Mouse (Mus musculus) layer of hippocampus, postnatal 36 days (tissue): ENCODE data around the gene Ranbp3l. TPM values are rescaled to one million over a fixed set of nuclear protein-coding genes. Genes with fewer than 3 reads are reported as not detected.

Experiments used
- DNase-seq, 2 experiments: peaks; one replicate each; pipeline ENCODE4 v3.0.0; 2022
- total RNA-seq, 2 experiments: library from RNA; stranded (reverse); gene quantifications; 2 replicates each; pipeline ENCODE4 v1.2.3; 2021

Ranbp3l gene
- total RNA-seq, 2 experiments from 2014 or later: 6.1 to 9.9 TPM

GRCm38 (mm10) chr15:9100446-9101077, 132.8 kb downstream of the Ranbp3l start:
- no peak for DNase-seq

DNA sequence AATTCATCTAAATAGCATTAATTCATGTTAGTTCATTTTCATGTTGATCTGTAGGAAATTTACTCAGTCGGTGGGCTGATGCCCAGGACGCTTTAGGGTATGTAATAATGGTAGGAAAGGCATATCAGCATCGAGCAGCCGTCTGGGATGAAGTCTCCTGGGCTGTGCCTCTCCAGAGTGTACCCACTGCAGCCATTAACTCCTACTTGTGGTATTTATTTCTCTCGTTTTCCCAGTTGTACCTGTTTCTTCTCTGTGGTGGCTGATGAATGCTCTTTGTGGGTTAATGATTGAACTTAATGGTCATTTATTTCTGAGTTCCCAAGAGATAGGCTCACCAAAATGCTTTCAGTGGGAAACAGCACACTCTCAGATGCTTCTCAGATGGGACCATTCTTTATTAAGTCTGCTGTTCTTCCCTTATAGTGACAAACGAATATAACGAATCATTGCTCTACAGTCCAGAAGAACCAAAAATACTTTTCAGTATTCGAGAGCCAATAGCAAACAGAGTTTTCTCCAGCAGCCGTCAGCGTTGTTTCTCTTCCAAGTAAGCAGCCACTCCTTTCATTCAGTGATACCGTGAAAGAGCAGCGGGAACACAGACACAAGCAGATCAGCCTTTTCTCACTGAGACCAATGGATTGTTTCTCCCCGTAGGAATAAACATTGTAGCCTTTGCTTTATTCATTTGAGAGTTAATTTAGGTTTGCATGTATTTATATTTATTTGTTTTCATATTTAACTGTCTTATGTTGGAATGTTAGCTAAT, 138.7 kb downstream of the Ranbp3l start:
- DNase-seq: no peak

DNA sequence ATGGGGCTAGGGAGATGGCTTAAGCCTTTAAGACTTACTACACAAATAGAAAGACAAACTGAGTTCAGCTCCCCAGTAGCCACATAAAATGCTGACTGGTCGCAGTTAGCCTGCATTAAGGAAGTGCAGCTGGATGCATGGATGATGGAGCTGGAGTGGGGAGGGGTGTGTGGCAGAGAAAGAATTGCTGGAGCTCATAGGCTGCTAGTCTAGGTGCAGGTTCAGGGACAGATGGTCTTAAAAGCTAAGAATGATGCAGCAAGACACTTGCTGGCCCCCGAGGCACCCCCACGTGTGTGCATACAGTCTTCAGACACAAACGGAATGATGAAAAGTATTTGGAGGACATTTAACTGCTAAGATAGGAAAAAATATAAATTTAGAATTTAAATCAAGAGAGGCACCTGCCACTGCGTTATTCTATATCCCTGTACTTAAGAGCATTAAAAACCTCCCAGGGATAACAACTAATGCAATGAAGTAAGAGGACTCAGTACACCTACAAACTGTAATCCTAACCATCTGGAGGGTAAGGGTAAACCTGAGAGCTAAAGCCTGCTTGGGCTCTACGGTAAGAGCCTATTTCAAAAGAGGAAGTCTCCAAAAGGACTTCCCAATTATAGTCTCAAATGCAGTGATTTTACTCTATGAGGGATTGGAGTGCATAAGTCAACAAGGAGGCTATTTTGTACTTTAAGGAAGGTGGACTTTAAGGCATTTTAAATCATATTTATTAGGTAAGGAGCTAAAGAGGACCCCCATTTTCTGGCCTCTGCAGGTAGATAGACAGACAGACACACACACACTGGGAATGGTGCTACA, 143.0 kb downstream of the Ranbp3l start:
- no peak for DNase-seq

DNA sequence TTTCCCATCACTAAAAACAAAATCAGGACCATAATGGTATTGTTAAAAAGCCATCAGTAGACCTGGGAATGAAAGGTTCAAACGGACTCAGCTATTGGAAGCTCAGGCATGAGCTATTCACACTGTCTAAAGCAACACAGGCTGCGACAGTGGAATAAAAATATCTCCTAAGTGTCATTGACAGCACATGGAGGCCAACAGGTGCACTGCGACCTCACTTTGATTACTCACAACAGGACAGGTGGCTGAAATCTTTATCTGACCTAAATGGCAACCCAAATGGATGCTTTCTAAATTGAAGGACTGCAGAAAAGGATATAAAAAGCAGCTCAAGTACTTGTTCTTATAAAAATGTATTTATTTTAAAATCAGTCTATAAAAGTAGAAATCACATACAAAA, 143.9 kb downstream of the Ranbp3l start:
- DNase-seq: no peak

DNA sequence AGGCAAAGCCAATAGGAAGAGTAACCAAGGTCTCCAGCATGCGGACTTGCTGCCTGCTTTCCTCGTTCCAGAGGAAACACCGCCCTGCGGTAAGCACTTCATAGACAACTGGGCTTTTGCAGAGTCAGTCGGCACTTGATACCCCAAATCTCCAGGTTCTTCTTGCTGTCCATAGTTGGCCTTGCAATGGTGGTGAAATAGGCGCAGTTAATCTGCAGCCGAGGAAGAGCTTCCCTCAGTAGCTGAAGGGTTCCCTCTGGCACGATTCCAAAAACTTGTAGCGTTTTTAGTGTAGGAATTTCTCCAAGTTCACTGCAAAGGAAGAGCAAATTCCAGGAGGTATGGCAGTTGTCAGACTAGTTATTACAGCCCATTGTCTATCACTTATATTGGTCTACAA, 145.8 kb downstream of the Ranbp3l start:
- no peak for DNase-seq

DNA sequence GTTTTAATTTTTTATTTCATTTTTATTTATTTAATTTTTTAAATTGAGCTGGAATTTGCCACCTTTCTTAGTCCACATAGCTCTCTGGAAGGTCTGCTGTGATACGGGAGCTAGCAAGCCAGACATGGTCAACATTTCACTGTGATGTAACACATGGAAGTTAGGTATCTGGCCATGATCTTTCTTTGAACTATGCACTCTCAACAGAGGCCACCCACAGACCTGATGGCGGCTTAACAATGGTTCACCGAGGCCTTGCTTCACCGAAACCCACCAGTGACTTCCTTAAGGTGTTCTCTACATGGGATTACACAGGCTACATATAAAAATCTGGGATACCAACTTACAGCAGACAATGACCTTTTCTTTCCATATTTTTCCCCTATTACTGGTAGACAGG, 146.4 kb downstream of the Ranbp3l start:
- DNase-seq: no peak

GRCm38 (mm10) chr15:9114599-9114998, 146.8 kb downstream of the Ranbp3l start:
- no peak for DNase-seq

Other genes starting within 250 kb of the Ranbp3l start
- gene Nadk2, start 103.3 kb downstream of the Ranbp3l start, total RNA-seq: 10 to 100 TPM; 68.6 to 70.3 TPM
- 10 to 100 TPM; 56.8 to 62.8 TPM for gene Lmbrd2, start 172.6 kb downstream of the Ranbp3l start, total RNA-seq
- gene Skp2, start 187.5 kb downstream of the Ranbp3l start, total RNA-seq: 1 to 10 TPM; 5.2 to 5.3 TPM